Mouse (Mus musculus) T-helper 1 cell (primary cell): ENCODE results near the gene Rps9.
"Not testable (repeated sequence)": the region's sequence is repeated elsewhere in the genome, so short reads cannot be mapped to it uniquely, and the experiment has no call there.

Experiments used
- in situ Hi-C: fragments of 300-600 bp; cut with MboI, MseI; formaldehyde crosslinking; loops from one replicate; pipeline ENCODE4 v1.15.1; 2025; ENCODE audit warnings: high pct_unique_total_duplicates

Gene Rps9

GRCm38 (mm10) chr7:3694949-3695305 is 8.9 kb upstream of the Rps9 start:
- in situ Hi-C loops: not testable (repeated sequence)

- in situ Hi-C loops: no loop called here
Observed at GRCm38 (mm10) chr7:3698471-3698870, 5.3 kb upstream of the Rps9 start.

DNA sequence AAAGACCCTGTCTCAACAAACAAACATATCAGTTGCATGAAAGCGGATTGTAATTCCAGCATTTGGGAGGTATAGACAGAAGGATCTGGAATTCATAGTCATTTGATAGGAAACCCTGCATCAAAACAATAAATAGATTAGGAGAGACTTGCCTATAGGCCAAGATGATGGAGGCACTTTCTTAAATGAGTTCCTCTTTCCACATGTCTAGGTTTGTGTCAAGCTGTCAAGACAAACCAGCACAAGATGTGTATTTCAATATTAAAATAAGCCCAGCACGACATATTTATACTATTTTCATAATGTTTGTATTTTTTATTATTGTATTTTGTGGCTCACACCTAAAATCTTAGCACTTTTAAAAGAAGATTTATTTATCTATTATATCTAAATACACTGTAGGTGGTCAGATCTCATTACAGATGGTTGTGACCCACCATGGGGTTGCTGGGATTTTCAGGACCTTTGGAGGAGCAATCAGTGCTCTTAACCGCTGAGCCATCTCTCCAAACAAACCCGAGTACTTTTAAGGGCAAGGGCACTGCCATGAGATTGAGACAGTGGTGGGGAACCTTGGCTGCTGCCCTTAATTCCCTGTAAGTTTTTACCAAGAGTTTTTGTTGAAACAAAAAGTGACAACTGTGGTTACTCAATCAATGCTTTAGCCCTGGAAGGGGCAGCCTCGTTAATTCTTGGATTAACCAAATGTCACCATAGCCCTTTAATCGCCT is 480 bp upstream of the Rps9 start:
- in situ Hi-C loops: no loop called here

- in situ Hi-C loops: no loop called here
Observed at GRCm38 (mm10) chr7:3704475-3704874, 682 bp downstream of the Rps9 start.

- in situ Hi-C loops: not testable (repeated sequence)
Observed at GRCm38 (mm10) chr7:3705461-3705860, 1.7 kb downstream of the Rps9 start.

- in situ Hi-C loops: no loop called here
Observed at GRCm38 (mm10) chr7:3705911-3706310, 2.1 kb downstream of the Rps9 start.

DNA sequence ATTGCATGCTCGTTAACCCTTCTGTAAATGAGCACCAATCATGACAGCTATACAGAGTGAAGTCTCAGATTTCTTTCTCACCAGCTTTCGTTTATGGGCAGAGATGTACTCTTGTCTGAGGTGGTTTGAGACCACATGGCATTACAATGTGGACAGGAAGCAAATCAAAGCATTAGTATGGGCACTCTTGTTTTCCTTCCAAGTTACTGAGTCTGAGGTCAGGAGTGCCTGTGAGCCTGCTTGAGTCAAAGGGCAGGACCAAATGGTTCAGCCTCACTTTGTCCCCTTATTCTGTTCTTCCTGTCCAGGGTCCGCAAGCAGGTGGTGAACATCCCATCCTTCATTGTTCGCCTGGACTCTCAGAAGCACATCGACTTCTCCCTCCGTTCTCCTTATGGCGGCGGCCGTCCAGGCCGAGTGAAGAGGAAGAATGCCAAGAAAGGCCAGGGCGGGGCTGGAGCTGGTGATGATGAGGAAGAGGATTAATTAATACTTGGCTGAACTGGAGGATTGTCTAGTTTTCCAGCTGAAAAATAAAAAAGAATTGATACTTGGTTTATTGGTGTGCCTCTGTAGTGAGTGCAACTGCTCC is 2.6 kb downstream of the Rps9 start:
- in situ Hi-C loops: no loop called here

DNA sequence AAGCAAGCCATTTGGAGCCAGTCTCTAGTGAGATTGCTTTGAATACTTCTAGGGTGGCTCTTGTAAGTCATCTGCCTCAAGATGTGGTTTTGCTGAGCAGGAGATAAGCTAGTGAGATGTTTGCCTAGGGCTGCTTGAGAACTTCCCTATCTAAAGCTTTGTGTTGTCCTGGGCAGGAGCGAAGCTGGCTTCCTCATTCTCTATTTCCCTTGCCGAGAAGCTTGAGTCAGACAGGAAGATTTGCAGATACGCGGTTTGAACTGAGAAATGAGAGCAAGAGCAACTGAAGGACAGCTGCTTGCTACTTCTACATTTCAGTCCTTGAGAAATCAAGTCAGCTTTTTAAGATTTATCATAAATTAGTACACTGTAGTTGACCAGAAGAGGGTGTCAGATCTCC is 3.2 kb downstream of the Rps9 start:
- in situ Hi-C loops: no loop called here

DNA sequence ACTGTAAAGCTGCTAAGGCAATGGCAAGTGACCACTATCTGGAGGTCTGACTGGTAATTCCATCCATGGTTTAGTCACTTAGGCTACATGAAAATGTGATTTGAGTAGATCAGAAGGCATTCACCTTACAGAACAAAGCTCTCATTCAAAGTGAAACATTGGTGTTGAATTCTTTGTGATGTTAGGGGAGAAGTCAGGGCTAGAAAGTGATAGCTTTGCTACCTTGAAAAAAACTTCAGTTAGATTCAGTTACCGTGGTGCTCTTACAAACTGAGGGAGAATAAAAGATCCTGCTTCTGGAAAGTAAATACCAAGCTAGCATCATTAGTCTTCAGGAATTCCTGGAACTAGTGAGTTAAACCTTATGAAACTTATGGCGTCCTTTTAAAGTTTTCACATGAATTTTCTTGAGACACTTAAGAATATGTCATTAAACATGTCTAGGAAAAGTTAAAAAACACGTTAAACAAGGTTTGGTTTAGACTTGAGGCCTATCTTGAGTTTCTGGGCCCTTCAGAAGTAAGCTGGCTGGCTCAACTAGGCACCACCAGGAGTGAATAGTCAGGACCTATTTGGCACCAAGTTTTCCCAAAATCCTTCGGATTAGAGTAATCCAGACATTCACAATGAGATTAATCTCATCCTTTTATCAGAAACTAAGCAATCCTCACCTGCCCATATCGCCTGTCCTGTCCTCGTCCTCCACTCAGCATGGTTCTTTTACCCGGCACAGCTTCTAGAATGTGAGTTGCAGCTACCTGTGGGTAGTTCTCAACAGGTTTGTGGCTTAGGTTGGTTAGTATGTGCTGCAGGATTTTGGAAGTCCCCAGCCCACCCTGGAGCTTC is 4.0 kb downstream of the Rps9 start:
- in situ Hi-C loops: no loop called here

GRCm38 (mm10) chr7:3708447-3708980 is 4.7 kb downstream of the Rps9 start:
- in situ Hi-C loops: not testable (repeated sequence)

GRCm38 (mm10) chr7:3709000-3709399 is 5.2 kb downstream of the Rps9 start:
- in situ Hi-C loops: no loop called here

DNA sequence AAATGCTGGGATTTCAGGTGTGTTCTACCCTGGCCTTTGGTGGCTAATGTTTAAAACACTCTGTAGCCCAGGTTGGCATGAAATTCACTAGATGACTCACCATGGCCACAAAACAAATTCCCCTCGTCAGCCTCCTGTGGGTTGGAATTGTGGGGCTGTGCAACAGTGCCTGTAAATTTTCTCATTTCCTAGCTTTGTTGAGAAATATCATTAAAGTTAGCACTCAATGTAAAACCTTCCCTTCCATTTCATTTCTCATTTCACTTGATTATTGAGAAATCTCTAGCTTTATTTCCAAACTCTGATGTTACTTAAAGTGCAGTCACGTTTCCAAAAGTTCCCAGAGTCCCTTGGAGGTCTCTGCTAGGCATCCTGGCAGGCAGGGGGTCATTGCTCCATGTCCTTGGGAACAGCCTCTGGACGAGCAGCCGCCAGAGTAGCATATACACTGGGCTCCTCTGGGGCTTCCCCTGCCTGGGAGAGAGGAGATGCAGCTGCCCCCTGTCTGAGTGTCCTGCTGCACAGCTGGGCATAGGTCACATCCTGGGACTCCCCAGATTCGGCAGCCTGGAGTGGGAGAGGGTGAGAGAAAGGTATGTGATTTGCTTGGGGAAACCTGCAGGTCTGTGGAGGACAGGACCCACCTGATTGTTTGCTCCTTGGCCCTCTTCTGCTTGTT is 8.6 kb downstream of the Rps9 start:
- in situ Hi-C loops: loop anchor here (5.0 kb wide), 1 partner anchor 65 kb away; no protein-coding TSS in a partner anchor

- in situ Hi-C loops: loop anchor here (5.0 kb wide), 1 partner anchor 177 kb away; no protein-coding TSS in a partner anchor
Observed at GRCm38 (mm10) chr7:3715249-3715648, 11.5 kb downstream of the Rps9 start.

GRCm38 (mm10) chr7:3720268-3720667 is 16.5 kb downstream of the Rps9 start, which contains the start of gene Pirb:
Pirb (minus strand) TSS chr7:3720391.
- in situ Hi-C loops: not testable (repeated sequence)

DNA sequence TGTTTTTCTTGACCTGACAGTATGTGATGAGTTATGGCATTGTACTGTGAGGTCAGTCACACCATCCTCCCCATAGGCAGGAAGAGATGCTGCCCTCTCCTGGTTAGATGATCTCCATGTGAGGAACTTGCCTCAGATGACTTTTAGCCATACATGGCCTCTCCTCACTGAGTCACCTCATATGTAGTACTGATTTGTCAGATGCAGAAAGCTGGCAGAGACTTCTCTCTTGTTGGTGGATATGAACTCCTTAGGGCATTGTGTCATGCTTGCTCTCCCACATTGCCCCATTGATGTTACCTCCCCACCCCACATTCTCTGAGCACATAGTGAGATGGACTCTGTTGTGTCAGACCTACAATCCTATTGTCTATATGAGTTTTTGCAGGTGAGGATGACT is 21.7 kb downstream of the Rps9 start:
- in situ Hi-C loops: loop anchor here (5.0 kb wide), 1 partner anchor 107 kb away; no protein-coding TSS in a partner anchor

GRCm38 (mm10) chr7:3732675-3733074 is 28.9 kb downstream of the Rps9 start:
- in situ Hi-C loops: not testable (repeated sequence)
